Mouse (Mus musculus) liver, embryonic 12.5 days (tissue): Measurements from ENCODE around the gene Gpn1. TPM values are rescaled to one million over a fixed set of nuclear protein-coding genes. Genes with fewer than 3 reads are reported as not detected.
A peak's percentile ranks its signal among the peaks of the same experiment; 100 is the strongest.

Experiments used
- ATAC-seq: fragments of 200-750 bp; cut with Nextera tagmentation; 2 replicates; pipeline ENCODE4 v1.8.0; 2017; ENCODE audit warnings: moderate number of reproducible peaks, mild to moderate bottlenecking, moderate library complexity
- H3K27ac ChIP-seq: fragments of 300-500 bp; sonication (generic); 2 replicates; pipeline ENCODE4 v1.5.1; 2016; ENCODE audit warnings: mild to moderate bottlenecking
- H3K27me3 ChIP-seq: fragments of 300-500 bp; sonication (generic); replicated peaks from 2 replicates; pipeline ENCODE4 v1.6.1; 2016; ENCODE audit warnings: mild to moderate bottlenecking, moderate library complexity
- H3K36me3 ChIP-seq: fragments of 300-500 bp; sonication (generic); 2 replicates; pipeline ENCODE4 v1.6.1; 2016; ENCODE audit warnings: mild to moderate bottlenecking, moderate library complexity
- H3K4me1 ChIP-seq: fragments of 300-500 bp; sonication (generic); 2 replicates; pipeline ENCODE4 v1.6.1; 2016
- H3K4me2 ChIP-seq: fragments of 300-500 bp; sonication (generic); 2 replicates; pipeline ENCODE4 v1.6.1; 2016; ENCODE audit warnings: mild to moderate bottlenecking, moderate library complexity
- H3K4me3 ChIP-seq: fragments of 300-500 bp; sonication (generic); 2 replicates; pipeline ENCODE4 v1.5.1; 2016; ENCODE audit warnings: mild to moderate bottlenecking, moderate library complexity
- H3K9ac ChIP-seq: fragments of 300-500 bp; sonication (generic); 2 replicates; pipeline ENCODE4 v1.6.1; 2016; ENCODE audit warnings: mild to moderate bottlenecking, moderate library complexity
- H3K9me3 ChIP-seq: fragments of 300-500 bp; sonication (generic); replicated peaks from 2 replicates; pipeline ENCODE4 v1.6.1; 2016; ENCODE audit warnings: mild to moderate bottlenecking, moderate library complexity
- WGBS: fragments of 180-500 bp; shearing (Covaris S2); methylation state at CpG from one replicate; pipeline ENCODE4 v1.1.7; 2016; ENCODE audit not compliant: insufficient replicate concordance; 5-methylcytosine and 5-hydroxymethylcytosine counted together
- polyA plus RNA-seq: library from polyadenylated mRNA; unstranded; fragments of >200 nt; fragmentation: Nextera tagmentation; extraction: Ambion mirVana; gene quantifications from 2 replicates; pipeline ENCODE4 v1.2.1, GENCODE M21; 2016

Gene Gpn1
- 34.9 and 38.8 TPM in 2 replicates for polyA plus RNA-seq

DNA sequence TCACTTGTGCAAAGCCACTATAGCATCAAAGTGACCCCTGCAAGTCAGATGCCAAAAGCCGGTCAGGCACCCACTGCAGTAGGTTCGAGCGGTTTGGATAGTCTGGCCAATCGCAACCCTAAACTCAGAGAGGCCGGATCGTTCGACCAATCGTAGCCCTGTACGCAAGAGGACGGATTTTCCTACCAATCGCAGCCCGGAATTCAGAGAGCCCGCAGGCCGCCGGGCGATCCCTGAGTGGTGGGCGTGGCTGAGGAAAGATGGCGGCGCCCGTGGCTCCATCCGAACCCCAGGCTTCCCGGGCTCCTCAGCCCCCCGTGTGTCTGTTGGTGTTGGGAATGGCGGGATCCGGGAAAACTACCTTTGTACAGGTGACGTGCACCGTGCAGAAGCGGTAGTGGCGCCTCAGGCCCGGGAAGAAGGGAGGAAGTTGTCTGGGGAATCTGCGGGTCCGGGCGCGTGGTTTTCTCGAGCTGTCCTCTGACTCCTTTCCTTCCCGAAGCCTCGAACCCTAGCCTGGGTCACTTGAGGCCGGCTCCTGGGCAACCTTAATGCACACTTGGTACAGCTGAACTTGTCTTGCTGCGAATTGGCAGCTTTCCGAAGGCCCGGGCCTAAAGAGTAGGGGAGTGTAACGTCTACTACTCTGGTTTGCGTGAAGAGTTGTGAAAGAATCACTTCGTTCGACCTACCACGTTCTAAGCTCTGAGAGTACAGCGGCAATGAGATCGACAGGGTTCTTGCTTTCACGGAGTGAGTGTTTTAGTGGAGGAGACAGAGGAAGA is at the start of gene Gpn1:
Gene Gpn1, plus strand, starts transcription at position 229 of the 785 bp plus-strand sequence.
- Histone ChIP-seq H3K9ac (peak within 1 kb of the TSS; percentile 79), H3K27ac (no peak within 1 kb of the TSS), H3K4me1 (peaks cover 23% of the 10 kb centered on the region), H3K9me3 (no peaks in the 10 kb centered on the region), H3K4me3 (peak within 1 kb of the TSS; percentile 89), H3K4me2 (peak within 1 kb of the TSS; percentile 86), H3K27me3 (0 out of 2 replicates have a peak, but pooled peaks cover 4% of the 10 kb centered on the region), H3K36me3 (peaks cover 36% of the 10 kb centered on the region)
- ATAC-seq, result peak; percentile 100
- under 1% methylated on average over 49 of the region's 49 CpGs for WGBS

DNA sequence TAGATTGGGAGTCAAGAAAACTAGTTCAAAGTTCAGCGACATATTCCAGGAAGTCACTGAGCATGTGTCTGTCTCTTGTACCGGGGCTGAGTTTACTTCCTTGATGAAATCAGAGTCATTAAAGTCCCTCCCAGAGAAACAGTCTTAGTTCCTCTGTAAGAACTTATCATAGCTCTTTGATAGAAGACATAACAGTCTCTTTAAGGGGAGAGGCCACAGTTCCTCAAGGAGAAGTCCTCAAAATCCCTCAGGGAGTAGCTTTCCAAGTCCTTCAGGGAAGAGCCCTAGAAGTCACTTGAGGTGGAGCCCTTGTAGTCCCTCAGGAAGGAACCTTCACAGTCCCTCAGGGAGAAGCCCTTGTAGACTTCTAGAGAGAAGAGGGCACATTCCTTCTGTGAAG is 43.2 kb upstream of the Gpn1 start:
- no peak for ATAC-seq
- H3K4me3 ChIP-seq, result no peak overlapping the region
- WGBS, result 41% methylated on average over 2 of the region's 2 CpGs
- no peaks in the 10 kb centered on the region for H3K9me3 ChIP-seq
- peaks cover 23% of the 10 kb centered on the region for H3K4me1 ChIP-seq
- H3K36me3 ChIP-seq, result no peaks in the 10 kb centered on the region
- H3K27ac ChIP-seq, result 0 out of 2 replicates have a peak overlapping the region, but pooled peaks have one; percentile 70
- H3K4me2 ChIP-seq, result peak overlapping the region; percentile 77; the same call in 1 of the 2 replicates
- H3K27me3 ChIP-seq, result no peaks in the 10 kb centered on the region
- no peak overlapping the region for H3K9ac ChIP-seq

GRCm38 (mm10) chr5:31451878-31452561 is 42.5 kb upstream of the Gpn1 start, which contains the start of gene Zfp512:
Gene Zfp512, plus strand, starts transcription at chr5:31452431.
- no peaks in the 10 kb centered on the region for H3K9me3 ChIP-seq
- peaks cover 23% of the 10 kb centered on the region for H3K4me1 ChIP-seq
- 7% methylated on average over 23 of the region's 23 CpGs for WGBS
- peak within 1 kb of the TSS; percentile 79 for H3K9ac ChIP-seq
- H3K27me3 ChIP-seq, result no peaks in the 10 kb centered on the region
- H3K36me3 ChIP-seq, result no peaks in the 10 kb centered on the region
- peak; percentile 96 for ATAC-seq
- peak within 1 kb of the TSS; percentile 77 for H3K4me2 ChIP-seq
- peak within 1 kb of the TSS; percentile 64 for H3K4me3 ChIP-seq
- H3K27ac ChIP-seq, result peak within 1 kb of the TSS; percentile 70

- ATAC-seq, result peak; percentile 54
- H3K4me1 ChIP-seq, result peaks cover 23% of the 10 kb centered on the region
Measured at GRCm38 (mm10) chr5:31452562-31452878, 42.0 kb upstream of the Gpn1 start.

DNA sequence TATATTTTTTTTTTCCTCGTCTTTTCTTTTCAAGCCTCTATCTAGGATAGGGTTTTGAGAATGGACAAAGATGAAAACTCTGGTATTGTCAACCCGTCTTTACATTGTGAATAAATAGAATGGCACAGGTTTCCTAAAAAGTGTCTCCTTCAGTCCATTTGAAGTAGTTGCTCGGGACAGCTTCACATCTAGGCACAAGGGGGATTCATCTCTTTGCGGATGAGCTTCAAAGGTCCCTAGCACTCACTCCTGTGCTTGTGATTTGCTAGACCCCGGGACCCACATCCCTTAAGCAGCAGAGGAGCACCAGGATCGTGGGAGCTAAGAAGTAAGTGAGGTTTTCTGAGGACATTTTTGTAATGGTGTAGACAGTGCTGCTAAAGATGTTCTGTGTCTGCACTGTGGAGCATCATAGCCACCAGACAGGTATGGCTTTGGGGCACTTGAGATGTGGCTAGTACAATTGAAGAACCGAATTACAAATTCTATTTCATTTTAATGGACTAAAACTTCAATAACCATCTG is 41.6 kb upstream of the Gpn1 start:
- Histone ChIP-seq H3K4me3 (peak overlapping the region; percentile 64), H3K9me3 (no peaks in the 10 kb centered on the region), H3K9ac (peak overlapping the region; percentile 79), H3K27ac (no peak overlapping the region), H3K4me1 (peaks cover 23% of the 10 kb centered on the region), H3K4me2 (peak overlapping the region; percentile 77), H3K36me3 (no peaks in the 10 kb centered on the region), H3K27me3 (no peaks in the 10 kb centered on the region)
- WGBS, result 6% methylated on average over 7 of the region's 7 CpGs
- ATAC-seq, result no peak

More at GRCm38 (mm10) chr5:31452562-31452878, 42.0 kb upstream of the Gpn1 start:
- peak overlapping the region; percentile 70 for H3K27ac ChIP-seq
- peak overlapping the region; percentile 79 for H3K9ac ChIP-seq
- no peaks in the 10 kb centered on the region for H3K36me3 ChIP-seq
- H3K27me3 ChIP-seq, result no peaks in the 10 kb centered on the region
- peak overlapping the region; percentile 77 for H3K4me2 ChIP-seq
- no peaks in the 10 kb centered on the region for H3K9me3 ChIP-seq
- peak overlapping the region; percentile 64 for H3K4me3 ChIP-seq
- WGBS, result 0% methylated on average over 11 of the region's 11 CpGs

DNA sequence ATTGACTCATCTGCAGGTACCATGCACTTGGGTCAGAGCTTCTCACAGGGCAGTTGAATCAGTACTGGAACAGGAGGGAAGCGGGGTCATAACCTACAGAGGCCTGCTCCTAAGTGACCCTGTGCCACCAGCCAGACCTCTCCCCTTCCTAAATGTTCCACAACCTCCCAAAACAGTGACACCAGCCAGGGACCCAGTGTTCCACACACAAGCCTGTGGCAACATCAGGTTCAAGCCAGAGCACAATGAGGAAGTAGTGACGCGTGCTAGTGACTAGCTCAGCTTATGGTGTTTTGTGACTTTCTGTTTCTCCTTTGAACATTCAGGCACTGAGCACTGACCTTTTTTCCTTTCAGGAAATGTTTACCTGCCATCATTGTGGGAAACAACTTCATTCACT is 26.7 kb upstream of the Gpn1 start:
- 81% methylated on average over 3 of the region's 3 CpGs for WGBS
- Histone ChIP-seq H3K9me3 (no peaks in the 10 kb centered on the region), H3K36me3 (peaks cover 73% of the 10 kb centered on the region), H3K4me2 (no peak overlapping the region), H3K27ac (no peak overlapping the region), H3K4me3 (no peak overlapping the region), H3K9ac (no peak overlapping the region), H3K27me3 (no peaks in the 10 kb centered on the region), H3K4me1 (peaks cover 2% of the 10 kb centered on the region; the same call in 1 of the 2 replicates)
- no peak for ATAC-seq

- ATAC-seq, result no peak
- Histone ChIP-seq H3K27me3 (no peaks in the 10 kb centered on the region), H3K4me2 (no peak overlapping the region), H3K9ac (no peak overlapping the region), H3K36me3 (peaks cover 92% of the 10 kb centered on the region), H3K4me1 (no peaks in the 10 kb centered on the region), H3K4me3 (no peak overlapping the region), H3K9me3 (no peaks in the 10 kb centered on the region), H3K27ac (no peak overlapping the region)
- WGBS, result 83% methylated on average over 6 of the region's 6 CpGs
Measured at GRCm38 (mm10) chr5:31469711-31470110, 24.8 kb upstream of the Gpn1 start.

GRCm38 (mm10) chr5:31470334-31470733 is 24.2 kb upstream of the Gpn1 start:
- peaks cover 95% of the 10 kb centered on the region for H3K36me3 ChIP-seq
- ATAC-seq, result no peak
- WGBS, result 68% methylated on average over 7 of the region's 7 CpGs

GRCm38 (mm10) chr5:31480536-31480935 is 14.0 kb upstream of the Gpn1 start:
- Histone ChIP-seq H3K36me3 (peaks cover 73% of the 10 kb centered on the region), H3K9me3 (no peaks in the 10 kb centered on the region), H3K9ac (no peak overlapping the region), H3K4me3 (no peak overlapping the region), H3K4me1 (no peaks in the 10 kb centered on the region), H3K27ac (no peak overlapping the region), H3K4me2 (no peak overlapping the region), H3K27me3 (no peaks in the 10 kb centered on the region)
- no peak for ATAC-seq
- WGBS, result 85% methylated on average over 4 of the region's 4 CpGs

More at GRCm38 (mm10) chr5:31470334-31470733, 24.2 kb upstream of the Gpn1 start:
- Histone ChIP-seq H3K4me2 (no peak overlapping the region), H3K4me3 (no peak overlapping the region), H3K9ac (no peak overlapping the region), H3K4me1 (no peaks in the 10 kb centered on the region), H3K27ac (no peak overlapping the region), H3K9me3 (no peaks in the 10 kb centered on the region), H3K27me3 (no peaks in the 10 kb centered on the region)

- H3K27me3 ChIP-seq, result no peaks in the 10 kb centered on the region
- no peak within 1 kb of the TSS for H3K4me3 ChIP-seq
- H3K4me1 ChIP-seq, result no peaks in the 10 kb centered on the region
- ATAC-seq, result no peak
- no peak within 1 kb of the TSS for H3K4me2 ChIP-seq
- peaks cover 24% of the 10 kb centered on the region for H3K36me3 ChIP-seq
- no peak within 1 kb of the TSS for H3K27ac ChIP-seq
- 78% methylated on average over 3 of the region's 3 CpGs for WGBS
- no peaks in the 10 kb centered on the region for H3K9me3 ChIP-seq
- H3K9ac ChIP-seq, result no peak within 1 kb of the TSS
Measured at GRCm38 (mm10) chr5:31485440-31485839, 9.1 kb upstream of the Gpn1 start, which contains the start of gene 4930548H24Rik. Gene 4930548H24Rik, plus strand, starts transcription at chr5:31485740.

DNA sequence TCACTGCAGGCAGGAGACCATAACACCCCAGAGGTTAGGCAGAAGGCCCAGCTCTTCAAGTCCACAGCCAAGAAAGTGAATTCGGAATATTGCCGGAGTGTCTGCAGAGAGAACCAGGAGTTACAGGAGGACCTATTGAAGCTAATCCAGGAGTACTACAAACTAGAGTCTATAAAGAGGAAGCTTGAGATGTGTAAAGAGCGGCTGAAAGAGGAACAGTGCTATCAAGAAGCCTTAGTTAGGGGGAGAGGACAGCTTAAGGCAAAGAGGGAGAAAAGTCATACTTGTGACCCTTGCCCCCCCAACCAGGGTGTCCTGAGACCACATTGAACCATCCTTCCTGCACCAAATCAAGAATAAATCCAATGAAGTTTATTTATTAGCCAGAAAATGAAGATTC is 6.7 kb upstream of the Gpn1 start:
- Histone ChIP-seq H3K4me1 (no peaks in the 10 kb centered on the region), H3K4me3 (no peak overlapping the region), H3K9me3 (no peaks in the 10 kb centered on the region), H3K4me2 (no peak overlapping the region), H3K36me3 (peaks cover 4% of the 10 kb centered on the region; the same call in 1 of the 2 replicates), H3K27me3 (0 out of 2 replicates have a peak, but pooled peaks cover 4% of the 10 kb centered on the region), H3K27ac (no peak overlapping the region), H3K9ac (no peak overlapping the region)
- ATAC-seq, result no peak
- WGBS, result 69% methylated on average over 3 of the region's 3 CpGs
